Mouse (Mus musculus): ENCODE data around the gene Hilpda. TPM values are rescaled to one million over a fixed set of nuclear protein-coding genes. Genes with fewer than 3 reads are reported as not detected.
A peak's percentile ranks its signal among the peaks of the same experiment; 100 is the strongest.

Gene Hilpda
- polyA plus RNA-seq (2015; fragmentation: Nextera tagmentation; extraction: Ambion mirVana), result 24.1 and 29.0 TPM in 2 replicates

- no peaks in the 10 kb centered on the region for H3K27me3 ChIP-seq (ENCODE audit: insufficient read depth, low read length)
- peaks cover 26% of the 10 kb centered on the region for H3K4me1 ChIP-seq (ENCODE audit: insufficient read depth)
- peak within 1 kb of the TSS; percentile 86 for H3K4me2 ChIP-seq (ENCODE audit: low read depth, low read length)
- no peaks in the 10 kb centered on the region for H3K9me3 ChIP-seq (ENCODE audit: low read length)
- peak within 1 kb of the TSS; percentile 75 for H3K4me3 ChIP-seq (ENCODE audit: low read depth, low read length)
- ATAC-seq, result peak; percentile 92
- under 1% methylated on average over 46 of the region's 46 CpGs for WGBS (ENCODE audit: insufficient replicate concordance)
- TF ChIP-seq CTCF (IDR thresholded peaks at IDR 0.05; ENCODE audit: low read depth) (no peak), EP300 (IDR thresholded peaks at IDR 0.05; ENCODE audit: low read depth) (no peak)
- DNase-seq, result peak; percentile 96
- peak within 1 kb of the TSS; percentile 86 for H3K9ac ChIP-seq (replicated peaks)
- peaks cover 9% of the 10 kb centered on the region; the same call in 1 of the 2 replicates for H3K36me3 ChIP-seq (replicated peaks; ENCODE audit: insufficient read depth, low read length)
- peak within 1 kb of the TSS; percentile 95 for H3K27ac ChIP-seq (ENCODE audit: low read depth)
Measured at GRCm38 (mm10) chr6:29272312-29273072, at the start of gene Hilpda. Gene Hilpda, plus strand, starts transcription at chr6:29272488.

GRCm38 (mm10) chr6:29229265-29229913, 42.9 kb upstream of the Hilpda start:
- Histone ChIP-seq H3K36me3 (replicated peaks; ENCODE audit: insufficient read depth, low read length) (no peaks in the 10 kb centered on the region), H3K4me1 (ENCODE audit: insufficient read depth) (no peaks in the 10 kb centered on the region), H3K9ac (replicated peaks) (no peak overlapping the region), H3K27me3 (ENCODE audit: insufficient read depth, low read length) (no peaks in the 10 kb centered on the region), H3K27ac (ENCODE audit: low read depth) (no peak overlapping the region), H3K4me3 (ENCODE audit: low read depth, low read length) (no peak overlapping the region), H3K9me3 (ENCODE audit: low read length) (no peaks in the 10 kb centered on the region), H3K4me2 (ENCODE audit: low read depth, low read length) (no peak overlapping the region)
- DNase-seq (no peak), ATAC-seq (peak; percentile 55)
- TF ChIP-seq EP300 (IDR thresholded peaks at IDR 0.05; ENCODE audit: low read depth) (no peak), CTCF (IDR thresholded peaks at IDR 0.05; ENCODE audit: low read depth) (no peak)
- WGBS (ENCODE audit: insufficient replicate concordance), result 57% methylated on average over 6 of the region's 6 CpGs

GRCm38 (mm10) chr6:29230386-29230785, 41.9 kb upstream of the Hilpda start:
- Histone ChIP-seq H3K27ac (ENCODE audit: low read depth) (no peak overlapping the region), H3K27me3 (ENCODE audit: insufficient read depth, low read length) (no peaks in the 10 kb centered on the region), H3K9ac (replicated peaks) (no peak overlapping the region), H3K4me2 (ENCODE audit: low read depth, low read length) (no peak overlapping the region), H3K9me3 (ENCODE audit: low read length) (no peaks in the 10 kb centered on the region), H3K4me3 (ENCODE audit: low read depth, low read length) (no peak overlapping the region), H3K4me1 (ENCODE audit: insufficient read depth) (no peaks in the 10 kb centered on the region), H3K36me3 (replicated peaks; ENCODE audit: insufficient read depth, low read length) (no peaks in the 10 kb centered on the region)
- 73% methylated on average over 6 of the region's 6 CpGs for WGBS (ENCODE audit: insufficient replicate concordance)
- ATAC-seq (no peak), DNase-seq (no peak)
- TF ChIP-seq EP300 (IDR thresholded peaks at IDR 0.05; ENCODE audit: low read depth) (no peak), CTCF (IDR thresholded peaks at IDR 0.05; ENCODE audit: low read depth) (no peak)

- WGBS (ENCODE audit: insufficient replicate concordance), result 59% methylated on average over 3 of the region's 3 CpGs
- no peak overlapping the region for H3K4me3 ChIP-seq (ENCODE audit: low read depth, low read length)
- ATAC-seq, result no peak
- H3K9ac ChIP-seq (replicated peaks), result no peak overlapping the region
- TF ChIP-seq EP300 (IDR thresholded peaks at IDR 0.05; ENCODE audit: low read depth), result no peak
- TF ChIP-seq CTCF (IDR thresholded peaks at IDR 0.05; ENCODE audit: low read depth), result no peak
- H3K9me3 ChIP-seq (ENCODE audit: low read length), result no peaks in the 10 kb centered on the region
- H3K4me1 ChIP-seq (ENCODE audit: insufficient read depth), result no peaks in the 10 kb centered on the region
- no peaks in the 10 kb centered on the region for H3K27me3 ChIP-seq (ENCODE audit: insufficient read depth, low read length)
- no peaks in the 10 kb centered on the region for H3K36me3 ChIP-seq (replicated peaks; ENCODE audit: insufficient read depth, low read length)
- DNase-seq, result no peak
- H3K27ac ChIP-seq (ENCODE audit: low read depth), result no peak overlapping the region
- no peak overlapping the region for H3K4me2 ChIP-seq (ENCODE audit: low read depth, low read length)
Measured at GRCm38 (mm10) chr6:29231799-29232198, 40.5 kb upstream of the Hilpda start.

GRCm38 (mm10) chr6:29232321-29232720, 40.0 kb upstream of the Hilpda start:
- ATAC-seq (no peak), DNase-seq (no peak)
- no peak for TF ChIP-seq EP300 (IDR thresholded peaks at IDR 0.05; ENCODE audit: low read depth)
- Histone ChIP-seq H3K9me3 (ENCODE audit: low read length) (no peaks in the 10 kb centered on the region), H3K36me3 (replicated peaks; ENCODE audit: insufficient read depth, low read length) (no peaks in the 10 kb centered on the region), H3K4me3 (ENCODE audit: low read depth, low read length) (no peak overlapping the region), H3K27me3 (ENCODE audit: insufficient read depth, low read length) (no peaks in the 10 kb centered on the region), H3K9ac (replicated peaks) (no peak overlapping the region), H3K27ac (ENCODE audit: low read depth) (no peak overlapping the region; the same call in 1 of the 2 replicates), H3K4me2 (ENCODE audit: low read depth, low read length) (no peak overlapping the region), H3K4me1 (ENCODE audit: insufficient read depth) (no peaks in the 10 kb centered on the region)
- 40% methylated on average over 6 of the region's 6 CpGs for WGBS (ENCODE audit: insufficient replicate concordance)

GRCm38 (mm10) chr6:29233710-29234109, 38.6 kb upstream of the Hilpda start:
- H3K4me3 ChIP-seq (ENCODE audit: low read depth, low read length), result no peak overlapping the region
- H3K36me3 ChIP-seq (replicated peaks; ENCODE audit: insufficient read depth, low read length), result no peaks in the 10 kb centered on the region
- TF ChIP-seq EP300 (IDR thresholded peaks at IDR 0.05; ENCODE audit: low read depth), result no peak
- TF ChIP-seq CTCF (IDR thresholded peaks at IDR 0.05; ENCODE audit: low read depth), result no peak
- no peak overlapping the region for H3K9ac ChIP-seq (replicated peaks)
- 59% methylated on average over 3 of the region's 3 CpGs for WGBS (ENCODE audit: insufficient replicate concordance)
- H3K27ac ChIP-seq (ENCODE audit: low read depth), result no peak overlapping the region
- H3K4me2 ChIP-seq (ENCODE audit: low read depth, low read length), result no peak overlapping the region
- no peak for DNase-seq
- no peaks in the 10 kb centered on the region for H3K27me3 ChIP-seq (ENCODE audit: insufficient read depth, low read length)
- no peaks in the 10 kb centered on the region for H3K9me3 ChIP-seq (ENCODE audit: low read length)
- ATAC-seq, result no peak
- H3K4me1 ChIP-seq (ENCODE audit: insufficient read depth), result no peaks in the 10 kb centered on the region

Data from liver, postnatal 0 days (tissue).